Mouse (Mus musculus): Measurements from ENCODE around the gene Scrg1. TPM values are rescaled to one million over a fixed set of nuclear protein-coding genes. Genes with fewer than 3 reads are reported as not detected.
A peak's percentile ranks its signal among the peaks of the same experiment; 100 is the strongest.

Scrg1 gene
- polyA plus RNA-seq (2014; fragmentation: Nextera tagmentation; extraction: Ambion mirVana) = 1.0 and 1.8 TPM in 2 replicates

GRCm38 (mm10) chr8:57455765-57456164 lies at the start of gene Scrg1:
Gene Scrg1, plus strand, starts transcription at chr8:57455923.
- Histone ChIP-seq H3K36me3 (ENCODE audit: control insufficient read depth, insufficient read depth, low read length) (no peaks in the 10 kb centered on the region), H3K4me1 (ENCODE audit: control insufficient read depth in 2 of 2, insufficient read depth in 2 of 2, low read length in 2 of 2) (peaks cover 2 to 4% of the 10 kb centered on the region in 2 experiments; a peak in 2 of 4 replicates), H3K4me2 (ENCODE audit: low read length) (peak within 1 kb of the TSS; percentile 30; the same call in 1 of the 2 replicates), H3K27me3 (ENCODE audit: control insufficient read depth, insufficient read depth, low read length) (no peaks in the 10 kb centered on the region), H3K4me3 (ENCODE audit: control insufficient read depth in 1 of 2, insufficient read depth in 1 of 2, low read depth in 1 of 2, low read length in 2 of 2) (no peak within 1 kb of the TSS), H3K9me3 (ENCODE audit: control insufficient read depth, low read length) (no peaks in the 10 kb centered on the region), H3K9ac (ENCODE audit: low read length) (no peak within 1 kb of the TSS), H3K27ac (replicated peaks in 1 of 2; ENCODE audit: control insufficient read depth in 1 of 2, insufficient read depth in 1 of 2, low read depth in 2 of 2, low read length in 2 of 2) (no peak within 1 kb of the TSS)
- 71% methylated on average over 3 of the region's 3 CpGs for WGBS
- ATAC-seq (ENCODE audit: insufficient number of reproducible peaks, insufficient read depth, low FRiP score, low read depth) = no peak

DNA sequence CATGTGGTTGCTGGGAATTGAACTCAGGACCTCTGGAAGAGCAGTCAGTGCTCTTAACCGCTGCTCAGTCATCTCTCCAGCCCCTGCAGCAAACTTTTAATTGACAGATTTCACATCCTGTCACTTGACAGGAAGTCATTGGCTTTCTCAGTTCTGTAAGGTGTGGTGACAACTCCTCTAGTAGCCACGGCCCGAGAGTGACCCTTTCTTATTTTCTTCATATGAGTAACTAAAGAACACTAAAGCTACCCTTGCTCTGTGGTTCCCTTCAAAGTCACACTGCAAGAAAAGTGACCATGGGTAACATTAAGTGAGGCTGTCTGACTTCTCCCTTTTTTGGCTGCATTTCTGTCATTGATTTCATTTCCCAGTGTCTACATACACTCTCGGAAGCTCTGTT lies 49.4 kb upstream of the Scrg1 start:
- Histone ChIP-seq H3K9me3 (ENCODE audit: control insufficient read depth, low read length) (no peaks in the 10 kb centered on the region), H3K4me2 (ENCODE audit: low read length) (no peak overlapping the region), H3K4me1 (ENCODE audit: control insufficient read depth in 2 of 2, insufficient read depth in 2 of 2, low read length in 2 of 2) (peaks cover 12 to 28% of the 10 kb centered on the region in 2 experiments), H3K36me3 (ENCODE audit: control insufficient read depth, insufficient read depth, low read length) (no peaks in the 10 kb centered on the region), H3K4me3 (ENCODE audit: control insufficient read depth in 1 of 2, insufficient read depth in 1 of 2, low read depth in 1 of 2, low read length in 2 of 2) (no peak overlapping the region), H3K27me3 (ENCODE audit: control insufficient read depth, insufficient read depth, low read length) (no peaks in the 10 kb centered on the region), H3K9ac (ENCODE audit: low read length) (no peak overlapping the region), H3K27ac (replicated peaks in 1 of 2; ENCODE audit: control insufficient read depth in 1 of 2, insufficient read depth in 1 of 2, low read depth in 2 of 2, low read length in 2 of 2) (no peak overlapping the region)
- no peak for ATAC-seq (ENCODE audit: insufficient number of reproducible peaks, insufficient read depth, low FRiP score, low read depth)
- WGBS = 80% methylated on average over 4 of the region's 4 CpGs

- WGBS = 85% methylated on average over 2 of the region's 2 CpGs
- no peak overlapping the region for H3K4me2 ChIP-seq (ENCODE audit: low read length)
- H3K36me3 ChIP-seq (ENCODE audit: control insufficient read depth, insufficient read depth, low read length) = no peaks in the 10 kb centered on the region
- no peaks in the 10 kb centered on the region for H3K9me3 ChIP-seq (ENCODE audit: control insufficient read depth, low read length)
- no peak overlapping the region for H3K4me3 ChIP-seq (ENCODE audit: control insufficient read depth in 1 of 2, insufficient read depth in 1 of 2, low read depth in 1 of 2, low read length in 2 of 2)
- H3K27me3 ChIP-seq (ENCODE audit: control insufficient read depth, insufficient read depth, low read length) = no peaks in the 10 kb centered on the region
- H3K4me1 ChIP-seq (ENCODE audit: control insufficient read depth in 2 of 2, insufficient read depth in 2 of 2, low read length in 2 of 2) = peaks cover 7 to 13% of the 10 kb centered on the region in 2 experiments
- no peak for ATAC-seq (ENCODE audit: insufficient number of reproducible peaks, insufficient read depth, low FRiP score, low read depth)
- H3K9ac ChIP-seq (ENCODE audit: low read length) = no peak overlapping the region
- H3K27ac ChIP-seq (replicated peaks in 1 of 2; ENCODE audit: control insufficient read depth in 1 of 2, insufficient read depth in 1 of 2, low read depth in 2 of 2, low read length in 2 of 2) = no peak overlapping the region
Measured at GRCm38 (mm10) chr8:57409333-57409732, 46.4 kb upstream of the Scrg1 start.

- Histone ChIP-seq H3K4me3 (ENCODE audit: control insufficient read depth in 1 of 2, insufficient read depth in 1 of 2, low read depth in 1 of 2, low read length in 2 of 2) (no peak overlapping the region), H3K9me3 (ENCODE audit: control insufficient read depth, low read length) (no peaks in the 10 kb centered on the region), H3K9ac (ENCODE audit: low read length) (no peak overlapping the region; the same call in 1 of the 2 replicates), H3K27me3 (ENCODE audit: control insufficient read depth, insufficient read depth, low read length) (no peaks in the 10 kb centered on the region), H3K4me2 (ENCODE audit: low read length) (peak overlapping the region; percentile 43), H3K4me1 (ENCODE audit: control insufficient read depth in 2 of 2, insufficient read depth in 2 of 2, low read length in 2 of 2) (peaks cover 7 to 13% of the 10 kb centered on the region in 2 experiments), H3K27ac (replicated peaks in 1 of 2; ENCODE audit: control insufficient read depth in 1 of 2, insufficient read depth in 1 of 2, low read depth in 2 of 2, low read length in 2 of 2) (no peak overlapping the region), H3K36me3 (ENCODE audit: control insufficient read depth, insufficient read depth, low read length) (no peaks in the 10 kb centered on the region)
- 51% methylated on average over 15 of the region's 15 CpGs for WGBS
- ATAC-seq (ENCODE audit: insufficient number of reproducible peaks, insufficient read depth, low FRiP score, low read depth) = no peak
Measured at GRCm38 (mm10) chr8:57409779-57410472, 45.8 kb upstream of the Scrg1 start.

GRCm38 (mm10) chr8:57410473-57410863 lies 45.3 kb upstream of the Scrg1 start:
- Histone ChIP-seq H3K4me2 (ENCODE audit: low read length) (peak overlapping the region; percentile 43), H3K27me3 (ENCODE audit: control insufficient read depth, insufficient read depth, low read length) (no peaks in the 10 kb centered on the region), H3K27ac (replicated peaks in 1 of 2; ENCODE audit: control insufficient read depth in 1 of 2, insufficient read depth in 1 of 2, low read depth in 2 of 2, low read length in 2 of 2) (no peak overlapping the region), H3K9ac (ENCODE audit: low read length) (no peak overlapping the region; the same call in 1 of the 2 replicates), H3K36me3 (ENCODE audit: control insufficient read depth, insufficient read depth, low read length) (no peaks in the 10 kb centered on the region), H3K9me3 (ENCODE audit: control insufficient read depth, low read length) (no peaks in the 10 kb centered on the region), H3K4me1 (ENCODE audit: control insufficient read depth in 2 of 2, insufficient read depth in 2 of 2, low read length in 2 of 2) (peaks cover 7 to 13% of the 10 kb centered on the region in 2 experiments), H3K4me3 (ENCODE audit: control insufficient read depth in 1 of 2, insufficient read depth in 1 of 2, low read depth in 1 of 2, low read length in 2 of 2) (no peak overlapping the region)
- ATAC-seq (ENCODE audit: insufficient number of reproducible peaks, insufficient read depth, low FRiP score, low read depth) = no peak
- WGBS = 13% methylated on average over 16 of the region's 16 CpGs

DNA sequence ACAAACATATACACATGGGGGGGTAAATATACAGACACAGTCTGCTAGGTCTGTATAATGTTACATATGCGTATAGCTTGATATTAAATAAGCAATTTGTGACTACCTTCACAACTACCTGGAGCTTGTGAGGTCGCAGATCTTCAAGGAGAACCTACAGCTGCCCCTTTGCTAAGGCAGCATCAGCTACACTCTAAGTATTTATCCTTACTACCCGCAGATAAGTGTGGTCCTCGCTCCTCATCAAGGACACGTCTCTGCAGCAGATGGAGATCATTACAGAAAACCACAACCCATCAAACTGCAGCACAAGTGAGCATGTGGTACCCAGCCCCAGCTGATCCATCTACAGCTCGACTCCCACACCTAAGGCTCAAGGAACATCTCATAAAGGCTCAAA lies 44.4 kb upstream of the Scrg1 start:
- no peak overlapping the region for H3K27ac ChIP-seq (replicated peaks in 1 of 2; ENCODE audit: control insufficient read depth in 1 of 2, insufficient read depth in 1 of 2, low read depth in 2 of 2, low read length in 2 of 2)
- no peaks in the 10 kb centered on the region for H3K27me3 ChIP-seq (ENCODE audit: control insufficient read depth, insufficient read depth, low read length)
- H3K9me3 ChIP-seq (ENCODE audit: control insufficient read depth, low read length) = no peaks in the 10 kb centered on the region
- ATAC-seq (ENCODE audit: insufficient number of reproducible peaks, insufficient read depth, low FRiP score, low read depth) = no peak
- H3K36me3 ChIP-seq (ENCODE audit: control insufficient read depth, insufficient read depth, low read length) = no peaks in the 10 kb centered on the region
- H3K9ac ChIP-seq (ENCODE audit: low read length) = no peak overlapping the region
- no peak overlapping the region for H3K4me3 ChIP-seq (ENCODE audit: control insufficient read depth in 1 of 2, insufficient read depth in 1 of 2, low read depth in 1 of 2, low read length in 2 of 2)
- WGBS = 86% methylated on average over 6 of the region's 6 CpGs
- no peak overlapping the region for H3K4me2 ChIP-seq (ENCODE audit: low read length)
- peaks cover 7 to 13% of the 10 kb centered on the region in 2 experiments for H3K4me1 ChIP-seq (ENCODE audit: control insufficient read depth in 2 of 2, insufficient read depth in 2 of 2, low read length in 2 of 2)

- Histone ChIP-seq H3K9me3 (ENCODE audit: control insufficient read depth, low read length) (0 out of 2 replicates have a peak, but pooled peaks cover 4% of the 10 kb centered on the region), H3K36me3 (ENCODE audit: control insufficient read depth, insufficient read depth, low read length) (no peaks in the 10 kb centered on the region), H3K27ac (replicated peaks in 1 of 2; ENCODE audit: control insufficient read depth in 1 of 2, insufficient read depth in 1 of 2, low read depth in 2 of 2, low read length in 2 of 2) (no peak overlapping the region), H3K4me1 (ENCODE audit: control insufficient read depth in 2 of 2, insufficient read depth in 2 of 2, low read length in 2 of 2) (peaks cover 0 to 5% of the 10 kb centered on the region in 2 experiments; a peak in 1 of 4 replicates), H3K4me2 (ENCODE audit: low read length) (no peak overlapping the region), H3K27me3 (ENCODE audit: control insufficient read depth, insufficient read depth, low read length) (no peaks in the 10 kb centered on the region), H3K4me3 (ENCODE audit: control insufficient read depth in 1 of 2, insufficient read depth in 1 of 2, low read depth in 1 of 2, low read length in 2 of 2) (no peak overlapping the region), H3K9ac (ENCODE audit: low read length) (no peak overlapping the region)
- no peak for ATAC-seq (ENCODE audit: insufficient number of reproducible peaks, insufficient read depth, low FRiP score, low read depth)
- WGBS = 88% methylated on average over 5 of the region's 5 CpGs
Measured at GRCm38 (mm10) chr8:57416827-57417226, 38.9 kb upstream of the Scrg1 start.
